Mouse (Mus musculus): ENCODE measurements around the gene Bmt2. TPM values are rescaled to one million over a fixed set of nuclear protein-coding genes. Genes with fewer than 3 reads are reported as not detected.
A peak's percentile ranks its signal among the peaks of the same experiment; 100 is the strongest.

Gene Bmt2
- polyA plus RNA-seq, 1 experiment from 2014 or later: 5.8 TPM

GRCm38 (mm10) chr6:13609353-13610140 lies 68.2 kb downstream of the Bmt2 start:
- WGBS: 74% methylated on average over 5 of the region's 5 CpGs
- no peak for TF ChIP-seq CTCF (IDR thresholded peaks at IDR 0.05; ENCODE audit: low read depth)
- H3K4me2 ChIP-seq (replicated peaks; ENCODE audit: low read depth): no peak overlapping the region
- no peaks in the 10 kb centered on the region for H3K36me3 ChIP-seq (ENCODE audit: control insufficient read depth, insufficient read depth)
- no peaks in the 10 kb centered on the region for H3K27me3 ChIP-seq (replicated peaks; ENCODE audit: control insufficient read depth, insufficient read depth, low read length)
- no peak overlapping the region for H3K4me3 ChIP-seq (ENCODE audit: low read depth, low read length)
- peaks cover 5% of the 10 kb centered on the region; the same call in 1 of the 2 replicates for H3K4me1 ChIP-seq (replicated peaks; ENCODE audit: control insufficient read depth, insufficient read depth, low read length)
- H3K27ac ChIP-seq (ENCODE audit: low read depth, low read length): no peak overlapping the region
- H3K9ac ChIP-seq (ENCODE audit: low read depth, low read length): no peak overlapping the region
- ATAC-seq: no peak
- H3K9me3 ChIP-seq (ENCODE audit: control insufficient read depth): no peaks in the 10 kb centered on the region

DNA sequence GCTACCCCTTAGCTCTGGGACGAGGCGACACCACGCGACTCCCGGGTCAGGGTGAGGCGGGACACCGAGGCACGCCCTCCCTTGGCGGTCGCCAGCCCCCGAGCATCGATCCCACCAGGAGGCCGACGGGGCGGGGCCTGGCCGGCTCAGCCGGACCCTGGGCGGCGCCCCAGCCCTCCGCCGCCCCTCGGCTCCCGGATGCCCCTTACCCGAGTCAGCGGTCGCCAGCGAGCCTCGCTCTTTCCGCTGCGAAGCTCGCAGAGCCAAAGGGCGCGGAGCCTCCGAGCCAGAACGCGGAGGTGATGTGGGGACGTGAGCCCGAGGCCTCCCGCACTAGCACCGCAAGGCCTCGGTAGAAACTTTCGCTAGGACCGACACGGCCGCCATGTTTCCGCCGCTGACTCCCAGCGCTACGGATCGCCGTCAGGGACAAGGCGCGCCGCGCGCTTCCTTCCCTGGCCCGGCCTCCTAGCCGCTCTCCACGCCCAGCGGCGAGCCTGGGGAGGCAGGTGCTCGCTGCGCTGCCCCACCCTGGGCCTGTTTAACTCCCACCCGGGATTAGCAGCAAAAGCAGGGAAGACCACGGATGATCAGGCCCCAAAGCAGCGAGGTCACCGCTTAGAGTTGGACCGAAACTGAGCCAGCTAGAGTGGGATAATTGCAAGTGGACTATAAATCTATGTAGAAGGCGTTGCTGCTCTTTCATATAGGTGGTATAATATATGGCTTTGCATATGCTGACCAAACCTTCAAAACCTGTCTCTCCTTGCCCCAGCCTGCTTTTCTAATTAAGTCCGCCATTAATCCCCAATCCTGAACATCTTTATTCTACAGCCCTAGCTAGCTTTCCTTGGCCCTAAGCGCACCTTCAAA lies 69.9 kb downstream of the Bmt2 start, which contains the start of gene Tmem168:
TSS of gene Tmem168 (minus strand) at position 480 of the 873 bp plus-strand sequence.
- no peaks in the 10 kb centered on the region for H3K27me3 ChIP-seq (replicated peaks; ENCODE audit: control insufficient read depth, insufficient read depth, low read length)
- H3K4me3 ChIP-seq (ENCODE audit: low read depth, low read length): peak within 1 kb of the TSS; percentile 93
- peak; percentile 27 for TF ChIP-seq CTCF (IDR thresholded peaks at IDR 0.05; ENCODE audit: low read depth)
- H3K9ac ChIP-seq (ENCODE audit: low read depth, low read length): peak within 1 kb of the TSS; percentile 98
- no peaks in the 10 kb centered on the region for H3K9me3 ChIP-seq (ENCODE audit: control insufficient read depth)
- 2% methylated on average over 71 of the region's 71 CpGs for WGBS
- 0 out of 2 replicates have a peak, but pooled peaks cover 4% of the 10 kb centered on the region for H3K36me3 ChIP-seq (ENCODE audit: control insufficient read depth, insufficient read depth)
- peak within 1 kb of the TSS; percentile 92 for H3K27ac ChIP-seq (ENCODE audit: low read depth, low read length)
- H3K4me1 ChIP-seq (replicated peaks; ENCODE audit: control insufficient read depth, insufficient read depth, low read length): peaks cover 5% of the 10 kb centered on the region; the same call in 1 of the 2 replicates
- H3K4me2 ChIP-seq (replicated peaks; ENCODE audit: low read depth): peak within 1 kb of the TSS; percentile 75
- ATAC-seq: peak; percentile 98

DNA sequence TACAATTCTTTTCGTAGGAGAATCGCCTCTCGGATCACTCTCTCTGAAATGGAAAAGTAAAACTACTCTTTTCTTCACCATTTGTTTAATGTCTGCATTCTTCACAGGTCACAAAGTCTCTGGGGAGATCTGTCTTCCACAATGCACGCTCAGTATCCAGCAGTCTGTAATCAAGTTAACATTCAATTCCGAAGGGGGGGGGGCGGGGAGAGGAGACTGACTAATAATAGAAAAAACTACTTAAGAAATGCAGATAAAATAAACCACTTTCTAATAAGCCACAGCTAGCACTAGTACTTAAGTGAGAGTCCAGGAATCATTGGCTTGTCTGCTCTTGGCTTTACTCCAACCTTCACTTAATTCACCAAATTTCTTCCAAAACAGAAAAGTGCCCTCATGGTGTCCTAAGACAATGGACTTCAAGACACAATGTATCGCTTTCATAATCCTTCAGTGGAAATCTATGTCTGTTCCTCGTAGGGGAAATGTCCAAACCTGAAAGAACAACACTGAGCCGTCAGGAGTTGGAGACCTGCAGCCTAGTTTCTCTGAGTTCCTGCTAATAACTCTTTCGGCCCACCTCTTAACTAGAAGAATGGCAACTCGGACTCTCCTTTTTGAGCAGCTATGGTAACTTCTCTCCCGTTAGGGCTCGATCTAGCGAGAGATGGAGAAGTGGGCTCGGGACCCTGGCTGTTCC lies 70.7 kb downstream of the Bmt2 start:
- Histone ChIP-seq H3K27me3 (replicated peaks; ENCODE audit: control insufficient read depth, insufficient read depth, low read length) (no peaks in the 10 kb centered on the region), H3K36me3 (ENCODE audit: control insufficient read depth, insufficient read depth) (0 out of 2 replicates have a peak, but pooled peaks cover 7% of the 10 kb centered on the region), H3K9ac (ENCODE audit: low read depth, low read length) (peak overlapping the region; percentile 98), H3K4me3 (ENCODE audit: low read depth, low read length) (peak overlapping the region; percentile 93), H3K27ac (ENCODE audit: low read depth, low read length) (peak overlapping the region; percentile 92), H3K4me2 (replicated peaks; ENCODE audit: low read depth) (peak overlapping the region; percentile 75), H3K4me1 (replicated peaks; ENCODE audit: control insufficient read depth, insufficient read depth, low read length) (peaks cover 5% of the 10 kb centered on the region; the same call in 1 of the 2 replicates), H3K9me3 (ENCODE audit: control insufficient read depth) (no peaks in the 10 kb centered on the region)
- WGBS: 9% methylated on average over 15 of the region's 15 CpGs
- peak; percentile 16; the same call in 1 of the 2 replicates for ATAC-seq
- TF ChIP-seq CTCF (IDR thresholded peaks at IDR 0.05; ENCODE audit: low read depth): no peak

- Histone ChIP-seq H3K36me3 (ENCODE audit: control insufficient read depth, insufficient read depth) (0 out of 2 replicates have a peak, but pooled peaks cover 7% of the 10 kb centered on the region), H3K4me2 (replicated peaks; ENCODE audit: low read depth) (peak overlapping the region; percentile 75), H3K9ac (ENCODE audit: low read depth, low read length) (no peak overlapping the region), H3K27me3 (replicated peaks; ENCODE audit: control insufficient read depth, insufficient read depth, low read length) (no peaks in the 10 kb centered on the region), H3K9me3 (ENCODE audit: control insufficient read depth) (no peaks in the 10 kb centered on the region), H3K4me3 (ENCODE audit: low read depth, low read length) (peak overlapping the region; percentile 93), H3K27ac (ENCODE audit: low read depth, low read length) (no peak overlapping the region), H3K4me1 (replicated peaks; ENCODE audit: control insufficient read depth, insufficient read depth, low read length) (peaks cover 5% of the 10 kb centered on the region; the same call in 1 of the 2 replicates)
- TF ChIP-seq CTCF (IDR thresholded peaks at IDR 0.05; ENCODE audit: low read depth): no peak
- no peak for ATAC-seq
- 73% methylated on average over 4 of the region's 4 CpGs for WGBS
Observed at GRCm38 (mm10) chr6:13606394-13606793, 71.4 kb downstream of the Bmt2 start.

DNA sequence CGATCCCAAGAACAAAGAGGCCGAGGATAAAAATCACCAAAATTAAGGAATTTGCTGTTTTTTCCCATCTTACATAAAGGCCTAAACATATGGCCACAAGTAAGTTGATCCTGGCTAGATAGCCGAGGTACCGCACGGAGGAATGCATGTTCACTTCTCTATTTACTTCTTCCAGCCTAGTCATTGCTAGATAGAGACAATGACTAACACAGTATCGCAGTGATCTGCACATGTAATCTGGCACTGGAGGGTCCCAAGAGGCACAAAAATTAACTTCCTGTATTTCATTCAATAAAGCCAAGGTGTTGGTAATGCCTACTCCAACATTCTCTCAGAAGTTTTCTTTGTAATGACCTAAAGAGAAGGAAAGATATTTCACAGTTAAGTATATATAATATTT lies 74.6 kb downstream of the Bmt2 start:
- TF ChIP-seq CTCF (IDR thresholded peaks at IDR 0.05; ENCODE audit: low read depth): no peak
- 92% methylated on average over 6 of the region's 6 CpGs for WGBS
- H3K9me3 ChIP-seq (ENCODE audit: control insufficient read depth): no peaks in the 10 kb centered on the region

More for the DNA sequence above, 74.6 kb downstream of the Bmt2 start:
- Histone ChIP-seq H3K27ac (ENCODE audit: low read depth, low read length) (no peak overlapping the region), H3K36me3 (ENCODE audit: control insufficient read depth, insufficient read depth) (peaks cover 7% of the 10 kb centered on the region; the same call in 1 of the 2 replicates), H3K27me3 (replicated peaks; ENCODE audit: control insufficient read depth, insufficient read depth, low read length) (no peaks in the 10 kb centered on the region), H3K4me1 (replicated peaks; ENCODE audit: control insufficient read depth, insufficient read depth, low read length) (peaks cover 5% of the 10 kb centered on the region; the same call in 1 of the 2 replicates), H3K4me3 (ENCODE audit: low read depth, low read length) (no peak overlapping the region), H3K9ac (ENCODE audit: low read depth, low read length) (no peak overlapping the region), H3K4me2 (replicated peaks; ENCODE audit: low read depth) (no peak overlapping the region)
- ATAC-seq: no peak
